Mouse (Mus musculus): ENCODE measurements around the gene Mmp1b.
"Not testable (repeated sequence)": the region's sequence is repeated elsewhere in the genome, so short reads cannot be mapped to it uniquely, and the experiment has no call there.

DNA sequence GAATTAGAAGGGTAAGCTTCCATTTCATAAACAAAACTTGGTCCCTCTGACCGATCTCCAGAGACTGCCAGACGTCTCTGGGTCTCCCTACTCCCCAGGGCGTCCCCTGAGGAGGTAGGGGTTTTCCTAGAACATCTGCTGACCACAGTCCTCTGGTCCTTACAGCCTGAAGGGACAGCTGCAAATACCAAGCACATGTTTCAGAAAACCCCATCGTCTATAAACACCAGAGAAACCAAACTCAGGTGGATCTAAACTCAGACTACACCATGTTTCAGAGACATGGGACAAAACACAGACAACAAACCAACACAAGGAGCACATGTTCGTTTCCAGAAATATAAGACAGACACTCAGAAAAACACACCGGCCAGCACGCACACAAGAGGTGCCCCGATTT lies 8.7 kb upstream of the Mmp1b start:
- not testable (repeated sequence) for TF ChIP-seq CEBPB (IDR thresholded peaks at IDR 0.05; ENCODE audit: low read depth); CTCF (IDR thresholded peaks at IDR 0.05; ENCODE audit: control insufficient read depth, insufficient read depth, insufficient read length); MAX (IDR thresholded peaks at IDR 0.05); USF1 (IDR thresholded peaks at IDR 0.05; ENCODE audit: low read depth); MYOD1 (IDR thresholded peaks at IDR 0.05; ENCODE audit: control insufficient read depth, insufficient read length, low read depth)
